8 mouse cellular contexts compared by ENCODE assay signal in the genomic region with DNA sequence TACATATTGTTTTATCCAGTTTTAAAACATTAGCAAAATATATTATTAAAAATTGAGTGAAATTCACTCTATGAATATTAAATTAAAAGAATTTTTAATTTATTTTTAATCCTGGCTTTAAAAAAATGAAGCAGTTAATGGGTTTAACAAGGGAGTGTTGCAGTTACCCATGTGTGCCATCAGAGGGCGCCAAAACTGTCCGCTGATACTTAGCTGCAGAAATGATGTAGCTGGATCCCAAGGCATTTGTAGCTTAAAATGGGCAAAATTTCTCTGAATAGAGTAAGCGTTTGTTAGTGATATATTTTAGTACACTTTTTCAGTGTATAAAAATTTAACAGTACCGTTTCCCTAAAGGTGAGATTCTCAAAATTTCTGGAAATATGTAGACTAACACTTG. TPM values are rescaled to one million over a fixed set of nuclear protein-coding genes. Genes with fewer than 3 reads are reported as not detected.
DNase-seq lines count a peak whose midpoint lies in the region; ATAC-seq and TF ChIP-seq lines count a peak whose summit lies in the region.

No protein-coding gene starts in this region.

- no peak for ATAC-seq in heart, postnatal 0 days (ENCODE audit: insufficient read depth, low read depth)
- ATAC-seq in embryonic facial prominence, embryonic 14.5 days (ENCODE audit: low read depth): no peak
- ATAC-seq in megakaryocyte, adult 5-6 weeks (ENCODE audit: poor library complexity, severe bottlenecking): peak; percentile 71

- H3K27ac ChIP-seq in heart, postnatal 0 days (ENCODE audit: low read depth): no peak overlapping the region
- H3K27ac ChIP-seq in embryonic facial prominence, embryonic 14.5 days (replicated peaks; ENCODE audit: low read depth, low read length): no peak overlapping the region

- TF ChIP-seq CTCF in heart, postnatal 0 days (IDR thresholded peaks at IDR 0.05; ENCODE audit: low read depth): peak; percentile 86

- H3K9ac ChIP-seq in heart, postnatal 0 days (replicated peaks; ENCODE audit: low read depth, low read length): no peak overlapping the region
- no peak overlapping the region for H3K9ac ChIP-seq in embryonic facial prominence, embryonic 14.5 days (ENCODE audit: low read depth, low read length)

- no peaks in the 10 kb centered on the region for H3K36me3 ChIP-seq in heart, postnatal 0 days (replicated peaks; ENCODE audit: control insufficient read depth, insufficient read depth, low read length)
- no peaks in the 10 kb centered on the region for H3K36me3 ChIP-seq in embryonic facial prominence, embryonic 14.5 days (ENCODE audit: control insufficient read depth, insufficient read depth, low read length)

- no peaks in the 10 kb centered on the region for H3K27me3 ChIP-seq in heart, postnatal 0 days (ENCODE audit: control insufficient read depth, insufficient read depth, low read length)
- no peaks in the 10 kb centered on the region for H3K27me3 ChIP-seq in embryonic facial prominence, embryonic 14.5 days (replicated peaks; ENCODE audit: control insufficient read depth, insufficient read depth, low read length)

- no peak for TF ChIP-seq EP300 in heart, postnatal 0 days (IDR thresholded peaks at IDR 0.05; ENCODE audit: low read depth)

- no peaks in the 10 kb centered on the region for H3K4me1 ChIP-seq in heart, postnatal 0 days (ENCODE audit: control insufficient read depth, insufficient read depth)
- no peaks in the 10 kb centered on the region for H3K4me1 ChIP-seq in embryonic facial prominence, embryonic 14.5 days (ENCODE audit: control insufficient read depth, insufficient read depth, low read length)

- peak; percentile 40 for DNase-seq in heart, postnatal 0 days (ENCODE audit: low spot score)
- no peak for DNase-seq in heart, postnatal 25 days (ENCODE audit: low spot score)
- DNase-seq in CD8-positive naive resting alpha-beta T cell, adult 2 months (ENCODE audit: low read depth in 2 of 2, low spot score in 2 of 2): peak; percentile 24 to 25
- DNase-seq in adrenal gland, postnatal 36 days: peak; percentile 48 to 72
- DNase-seq in embryonic facial prominence, embryonic 14.5 days (ENCODE audit: low spot score): peak; percentile 76
- DNase-seq in layer of hippocampus, adult 18-20 months (ENCODE audit: low spot score in 2 of 2): peak; percentile 25 to 70
- peak; percentile 13 to 21 for DNase-seq in thymus, postnatal 36 days

- no peak overlapping the region for H3K4me3 ChIP-seq in heart, postnatal 0 days (ENCODE audit: low read depth, low read length)
- H3K4me3 ChIP-seq in embryonic facial prominence, embryonic 14.5 days (ENCODE audit: low read depth, low read length): no peak overlapping the region

- WGBS in heart, postnatal 0 days: 2% methylated on average over 4 of the region's 4 CpGs
- 7% methylated on average over 4 of the region's 4 CpGs for WGBS in embryonic facial prominence, embryonic 14.5 days

- no peak overlapping the region for H3K4me2 ChIP-seq in heart, postnatal 0 days (ENCODE audit: low read depth, low read length)
- no peak overlapping the region for H3K4me2 ChIP-seq in embryonic facial prominence, embryonic 14.5 days (ENCODE audit: low read depth, low read length)

- H3K9me3 ChIP-seq in heart, postnatal 0 days (replicated peaks; ENCODE audit: control insufficient read depth, low read length): no peaks in the 10 kb centered on the region
- H3K9me3 ChIP-seq in embryonic facial prominence, embryonic 14.5 days (ENCODE audit: control insufficient read depth, low read length): no peaks in the 10 kb centered on the region

- intact Hi-C loops in heart, postnatal 25 days (cut with DNase I): loop anchor here (1.0 to 5.0 kb wide), 2 partner anchors 50 to 225 kb away; no protein-coding TSS in a partner anchor

RNA-seq across cellular contexts. Expression of gene Abcg2, which starts 37.5 kb away (rescaled TPM):
- 59.8 and 74.3 TPM in 2 replicates for total RNA-seq in heart, postnatal 0 days (2014; rRNA removed; ENCODE audit: low replicate concordance)
- 42.1 and 47.3 TPM in 2 replicates for polyA plus RNA-seq in heart, postnatal 0 days (2015; fragmentation: Nextera tagmentation; extraction: Ambion mirVana)
- 10 to 100 TPM; 23.9 to 30.4 TPM for total RNA-seq in heart, postnatal 25 days (2021)
- 10 to 100 TPM; 26.9 to 36.5 TPM for total RNA-seq in adrenal gland, postnatal 36 days (2021)
- polyA plus RNA-seq in embryonic facial prominence, embryonic 14.5 days (2014; fragmentation: Nextera tagmentation; extraction: Ambion mirVana): 56.8 and 57.1 TPM in 2 replicates
- 10 to 100 TPM; 17.4 to 20.1 TPM for total RNA-seq in layer of hippocampus, adult 18-20 months (2021)
- 6.6 and 9.5 TPM in 2 replicates for total RNA-seq in megakaryocyte, adult 5-6 weeks (2015)
- 8.3 and 29.1 TPM in 2 replicates for total RNA-seq in megakaryocyte, adult 5-6 weeks (2017)
